Mouse (Mus musculus): ENCODE measurements at regions not wholly inside any gene's neighbourhood (a gene's known extent, or its start where the extent isn't known, plus 50 kb on each side); places are given as distances from the start of the nearest gene placed in this dataset.

DNA sequence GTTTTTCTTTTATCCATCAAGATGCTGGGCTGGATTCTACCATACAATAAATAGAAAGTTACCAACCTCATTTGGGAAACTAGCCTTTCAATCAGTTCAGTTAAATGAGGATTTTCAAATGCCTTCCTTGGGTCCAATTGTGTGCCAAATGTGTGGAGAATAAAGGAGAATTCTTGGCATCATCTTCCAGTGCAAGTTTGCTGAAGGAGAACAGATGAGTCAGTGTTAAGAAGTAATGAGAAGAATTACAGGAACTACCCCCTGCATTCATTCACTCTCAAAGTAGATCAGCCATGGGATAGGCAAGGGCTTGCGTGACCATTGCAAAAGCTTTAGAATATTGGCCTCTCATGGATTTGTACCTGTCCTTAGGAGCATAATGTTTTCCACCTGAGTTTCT lies 193.4 kb upstream of the Man1a start:
- DNase-seq: no peak

DNA sequence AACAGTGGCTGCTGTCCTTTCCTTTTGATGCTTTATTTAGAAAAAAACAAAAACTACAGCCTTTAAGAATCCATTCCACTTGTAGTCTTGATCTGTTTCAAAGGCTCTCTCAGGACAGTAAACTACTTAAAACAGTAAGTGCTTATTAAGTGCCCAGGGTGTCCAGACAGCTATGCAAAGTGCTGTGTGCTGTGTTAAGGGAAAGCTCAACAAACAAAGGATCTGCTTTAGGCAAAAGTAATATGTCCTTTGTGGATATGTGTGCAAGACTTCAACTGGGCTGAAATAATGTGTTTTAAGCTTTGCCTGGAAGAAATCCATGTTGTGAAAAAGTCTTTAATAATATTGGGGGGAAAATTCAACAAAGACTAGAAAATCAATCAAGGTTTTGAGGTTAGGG lies 192.9 kb upstream of the Man1a start:
- DNase-seq: no peak

DNA sequence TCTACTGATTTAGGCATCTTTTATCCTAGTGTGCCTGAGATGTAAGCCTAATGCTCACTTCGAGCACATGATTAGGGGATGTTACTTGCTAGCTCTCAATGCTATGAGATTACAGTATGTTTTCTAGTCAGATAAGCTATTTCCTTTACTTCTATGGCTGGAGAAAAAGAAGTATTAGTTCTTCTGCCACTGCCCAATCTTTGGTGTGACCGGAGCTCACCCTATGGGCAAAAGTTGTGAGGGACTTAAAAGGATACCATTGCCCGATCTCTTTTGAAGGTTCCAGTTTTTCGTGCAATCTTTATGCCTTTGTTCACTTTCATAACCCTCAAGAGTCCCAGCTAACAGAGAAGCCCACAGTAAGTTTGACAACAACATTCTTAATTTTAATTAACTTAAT lies 190.2 kb upstream of the Man1a start:
- DNase-seq: no peak

DNA sequence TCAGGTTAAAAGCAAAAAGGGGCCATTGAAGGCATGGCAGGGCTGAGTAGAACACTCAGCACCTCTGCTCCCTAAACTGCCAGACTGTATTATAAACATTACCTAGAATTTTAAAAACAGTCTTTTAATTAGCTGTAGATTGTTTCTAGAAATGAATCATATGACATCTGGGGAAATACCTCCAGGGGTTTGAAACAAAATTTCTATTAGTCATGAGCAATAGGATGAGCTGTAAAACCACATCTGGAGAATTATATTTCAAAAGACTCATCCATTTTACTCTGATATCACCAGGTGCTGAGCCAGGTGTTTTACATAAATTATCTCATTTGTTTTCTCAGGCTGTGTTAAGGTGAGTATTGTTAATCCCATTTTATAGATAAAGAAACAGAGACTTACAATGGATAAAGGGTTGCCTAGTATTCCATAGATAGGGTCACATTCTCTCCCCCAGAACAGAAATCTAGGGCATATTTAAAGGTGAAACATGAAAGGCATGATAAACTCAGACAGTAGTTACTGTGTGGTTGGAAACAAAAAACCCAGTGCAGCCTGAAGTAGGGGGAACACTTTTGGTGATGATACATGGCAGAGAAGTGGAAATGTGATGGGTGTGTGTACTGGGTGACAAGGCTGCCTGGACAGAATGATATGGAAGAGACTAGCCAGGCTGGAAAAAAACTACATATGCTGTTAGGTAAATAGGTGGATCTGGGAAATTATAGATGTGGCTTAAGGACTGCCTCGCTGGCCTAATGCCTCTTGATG lies 178.6 kb upstream of the Man1a start:
- DNase-seq: no peak

DNA sequence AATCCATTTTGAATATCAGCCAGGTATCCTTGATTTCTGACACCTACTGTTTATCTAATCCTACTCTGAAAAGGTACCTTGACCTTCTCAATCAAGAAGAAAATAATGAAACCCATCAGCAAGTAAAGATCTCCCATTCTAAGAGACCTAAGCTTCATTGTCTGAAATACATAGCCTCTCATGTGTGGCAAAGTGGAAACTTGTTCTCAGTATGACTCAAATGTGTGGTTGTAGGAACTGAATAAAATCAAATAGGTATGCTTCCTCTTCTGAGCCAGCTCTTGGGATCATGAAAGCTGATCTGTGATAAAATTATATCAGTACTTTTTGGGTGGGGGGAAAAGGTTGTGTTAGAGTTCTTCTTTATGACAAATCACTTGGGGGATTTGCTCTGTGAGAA lies 168.6 kb upstream of the Man1a start:
- no peak for DNase-seq

DNA sequence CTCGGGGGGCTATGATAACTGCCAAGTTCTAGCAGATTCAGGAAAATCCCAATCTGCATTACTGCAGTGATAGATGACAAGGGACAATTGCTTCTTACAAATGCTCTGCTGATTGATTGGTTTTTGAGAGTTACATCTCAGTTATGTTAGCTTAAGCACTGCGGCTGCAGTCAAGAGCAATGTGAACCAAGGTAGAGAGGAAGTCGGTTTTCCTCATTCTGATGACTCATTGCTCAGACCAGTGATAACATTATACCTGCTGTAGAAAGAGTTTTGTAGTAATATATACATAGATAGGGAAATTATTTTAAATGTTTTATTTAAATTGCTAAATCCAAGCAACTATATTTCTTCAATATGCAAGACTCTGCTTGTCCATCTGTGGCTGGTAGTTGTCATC lies 126.0 kb upstream of the Man1a start:
- DNase-seq: no peak

DNA sequence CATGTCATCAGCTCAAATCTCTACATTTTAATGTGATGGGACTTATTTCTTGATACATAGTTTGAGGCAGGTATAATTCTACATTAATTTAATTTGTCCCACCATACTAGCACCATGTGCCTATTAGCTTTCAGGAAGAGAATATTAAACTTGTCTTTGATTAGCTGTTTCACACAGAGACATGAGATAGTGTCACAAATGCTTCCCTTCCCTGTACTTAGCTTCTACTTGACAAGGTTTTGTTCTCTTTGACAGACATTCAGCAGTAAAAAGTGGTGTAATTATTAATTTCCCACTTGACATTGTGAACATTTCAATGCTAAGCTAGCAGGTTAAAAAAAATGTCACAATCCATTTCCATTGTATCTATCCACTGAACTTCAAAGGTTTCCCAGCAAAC lies 125.3 kb upstream of the Man1a start:
- no peak for DNase-seq

DNA sequence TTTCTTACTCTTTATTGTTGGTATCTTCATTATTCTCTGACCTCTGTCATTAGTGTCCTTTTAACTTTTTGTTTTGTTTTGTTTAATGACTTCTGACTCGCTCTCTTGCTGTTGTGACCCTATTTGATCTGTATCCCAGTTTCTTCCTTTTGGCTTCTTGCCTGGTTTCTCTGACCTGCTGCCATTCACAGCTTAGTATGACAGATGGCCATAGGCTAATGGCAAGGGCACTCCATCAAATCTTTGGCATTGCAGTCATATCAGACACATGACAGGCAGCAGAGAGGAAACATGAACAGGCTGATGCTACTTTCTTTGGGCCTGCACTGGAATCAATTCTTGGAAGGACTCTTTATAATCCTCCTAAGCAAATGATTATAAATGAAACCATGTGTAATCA lies 106.3 kb upstream of the Man1a start:
- peak; percentile 20 for DNase-seq

DNA sequence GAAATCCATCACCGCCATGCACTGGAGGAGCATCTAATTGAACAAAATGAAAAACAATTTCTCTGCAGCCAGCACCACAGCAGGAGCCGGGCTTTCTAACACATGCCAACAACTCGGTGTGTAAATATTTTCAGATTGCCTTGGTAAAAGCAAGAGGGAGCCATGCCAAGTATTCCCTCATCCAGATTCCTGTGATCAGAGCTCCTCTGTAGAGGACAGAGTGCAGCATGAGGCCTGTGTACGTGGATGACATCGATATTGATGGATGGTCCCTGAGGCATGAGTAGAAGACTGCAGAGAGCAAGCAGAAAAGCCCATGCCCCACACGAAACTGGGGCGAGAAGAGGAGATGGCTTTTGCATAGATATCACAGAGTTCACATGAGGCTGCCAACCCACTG lies 92.9 kb upstream of the Man1a start:
- DNase-seq: no peak

DNA sequence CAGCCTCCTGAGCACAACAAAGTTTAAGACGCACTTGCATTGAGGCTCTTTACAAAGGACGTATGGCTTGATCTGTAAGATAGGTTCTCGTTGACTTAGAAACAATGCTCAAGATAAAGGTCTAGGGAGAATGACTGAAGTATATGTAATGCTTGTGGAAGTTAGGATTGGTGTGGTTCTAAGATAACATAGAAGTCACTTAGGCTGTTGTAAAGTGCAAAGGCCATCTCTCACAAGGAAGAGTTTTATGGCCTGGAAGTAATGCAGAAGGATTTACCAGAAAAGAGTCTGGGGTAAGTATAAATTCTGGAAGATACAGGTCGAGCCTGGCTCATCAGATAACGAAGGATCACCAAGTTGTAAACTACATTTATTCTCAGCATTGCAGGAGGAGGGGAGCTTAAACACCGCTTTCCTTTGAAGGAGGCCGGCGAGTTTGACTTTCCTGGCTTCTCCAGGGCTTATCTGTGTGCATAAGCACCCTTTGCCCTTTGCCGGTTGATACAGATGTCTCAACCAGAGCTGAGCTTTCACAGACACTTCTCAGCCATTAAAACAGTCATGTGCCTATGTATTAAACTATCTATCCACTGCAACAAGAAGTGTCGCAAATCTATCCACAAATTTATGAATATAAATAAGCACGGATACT lies 84.8 kb upstream of the Man1a start:
- DNase-seq: no peak

DNA sequence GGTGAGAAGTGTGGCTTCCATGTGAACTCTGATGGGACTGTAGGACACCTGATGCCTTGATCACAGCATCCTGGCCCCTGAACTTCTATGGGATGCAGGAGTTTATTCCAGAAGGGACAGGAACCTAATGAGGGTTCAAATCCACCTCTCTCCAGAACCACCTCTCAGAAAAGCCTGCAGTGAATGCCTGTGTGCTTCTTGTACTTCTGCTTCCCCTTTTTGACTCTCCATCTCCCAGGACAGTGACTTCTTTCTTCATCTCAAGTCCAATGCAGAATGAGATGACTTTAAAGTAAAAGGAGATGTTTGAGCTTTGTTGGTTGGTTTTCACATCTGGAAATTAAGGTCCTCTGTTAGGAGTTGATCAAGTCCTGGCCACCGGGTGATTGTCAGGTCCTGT lies 77.5 kb upstream of the Man1a start:
- no peak for DNase-seq

DNA sequence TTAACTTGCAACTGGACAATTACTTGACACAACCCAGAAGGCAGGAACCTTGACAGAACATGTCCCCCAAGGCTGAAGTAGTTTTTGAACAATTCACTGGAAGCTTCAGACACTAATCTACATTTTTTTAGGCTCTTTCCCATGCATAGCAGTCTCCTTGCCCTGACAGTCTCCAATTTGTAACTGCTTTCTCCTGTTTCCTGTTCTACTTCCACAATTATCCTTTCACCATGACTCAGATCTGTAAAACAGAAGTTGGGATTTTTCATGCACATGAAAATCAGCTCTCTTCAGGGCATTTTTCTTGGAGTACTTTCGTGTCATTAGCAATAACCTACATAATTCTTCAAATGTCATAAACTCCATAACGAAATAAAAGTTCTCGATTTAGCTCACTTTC lies 56.2 kb upstream of the Man1a start:
- no peak for DNase-seq
